Mouse (Mus musculus): ENCODE measurements around the gene Dcp1a.

DNA sequence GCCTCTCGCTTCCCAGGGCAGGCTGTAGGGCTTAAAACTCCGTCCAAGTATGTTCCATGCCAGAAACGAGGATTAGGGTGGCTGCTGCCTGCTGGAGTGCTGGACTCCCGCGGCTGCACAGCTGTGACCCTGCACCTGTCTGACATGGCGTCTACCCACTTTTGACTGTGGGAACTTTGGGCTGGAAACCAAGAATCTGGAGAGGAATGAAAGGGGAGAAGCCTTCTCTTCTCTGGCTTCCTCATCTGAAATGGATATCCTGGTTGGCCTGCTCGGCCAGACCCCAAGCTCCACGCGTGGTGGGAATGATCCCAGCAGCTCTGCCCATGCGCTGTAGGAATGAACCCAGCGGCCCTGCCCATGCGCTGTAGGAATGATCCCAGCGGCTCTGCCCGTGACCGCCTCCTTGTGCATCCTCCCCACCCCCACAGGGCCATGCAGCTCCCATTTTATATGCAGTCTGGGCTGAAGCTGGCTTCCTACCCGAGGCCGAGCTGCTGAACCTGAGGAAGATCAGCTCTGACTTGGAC is 80.1 kb downstream of the Dcp1a start:
- TF ChIP-seq POLR2A (IDR thresholded peaks at IDR 0.05; ENCODE audit: control insufficient read depth, low read depth, low read length) = no peak
- no peak for TF ChIP-seq CTCF (IDR thresholded peaks at IDR 0.05; ENCODE audit: control insufficient read depth, insufficient read depth, insufficient replicate concordance, low read depth, low read length)
